Mouse (Mus musculus) liver, adult 2 months (tissue): ENCODE data around the gene Sept7. TPM values are rescaled to one million over a fixed set of nuclear protein-coding genes. Genes with fewer than 3 reads are reported as not detected.

Source experiments
- DNase-seq: peaks from one replicate; pipeline ENCODE4 v3.0.0-alpha.2; 2011; ENCODE audit warnings: low read depth, low spot score; ENCODE audit errors: extremely low read depth
- H3K27ac ChIP-seq: fragments of 200-500 bp; replicated peaks from 2 replicates; pipeline ENCODE4 v1.5.1; 2012; ENCODE audit warnings: low read depth, mild to moderate bottlenecking, control low read depth, inconsistent platforms, low read length; ENCODE audit not compliant: insufficient read depth
- H3K27me3 ChIP-seq: fragments of 200-500 bp; 2 replicates; pipeline ENCODE4 v1.6.1; 2012; ENCODE audit warnings: mild to moderate bottlenecking, moderate library complexity, low read length, inconsistent platforms; ENCODE audit not compliant: control insufficient read depth, insufficient read depth
- H3K36me3 ChIP-seq: fragments of 200-500 bp; 2 replicates; pipeline ENCODE4 v1.6.1; 2012; ENCODE audit warnings: low read length, inconsistent platforms; ENCODE audit not compliant: control insufficient read depth, insufficient read depth
- H3K4me1 ChIP-seq: fragments of 200-500 bp; 2 replicates; pipeline ENCODE4 v1.6.1; 2011; ENCODE audit warnings: low read length; ENCODE audit not compliant: control insufficient read depth, insufficient read depth
- H3K4me3 ChIP-seq: fragments of 200-500 bp; 2 replicates; pipeline ENCODE4 v1.5.1; 2011; ENCODE audit warnings: low read depth, mild to moderate bottlenecking, control low read depth, low read length, moderate library complexity; ENCODE audit not compliant: insufficient read depth
- H3K79me2 ChIP-seq: fragments of 200-500 bp; 2 replicates; pipeline ENCODE4 v1.6.1; 2012; ENCODE audit warnings: inconsistent platforms, mild to moderate bottlenecking, low read length, moderate library complexity; ENCODE audit not compliant: control insufficient read depth, insufficient read depth
- H3K9ac ChIP-seq: fragments of 200-500 bp; 2 replicates; pipeline ENCODE4 v1.6.1; 2012; ENCODE audit warnings: low read depth, mild to moderate bottlenecking, control low read depth, inconsistent platforms, low read length
- CTCF ChIP-seq: fragments of 200-500 bp; IDR thresholded peaks from 2 replicates; pipeline ENCODE4 v1.5.1; 2011; ENCODE audit warnings: low read depth, low read length, control low read depth
- POLR2A ChIP-seq: fragments of 200-500 bp; IDR thresholded peaks from 2 replicates; pipeline ENCODE4 v1.6.1; 2011; ENCODE audit warnings: low read length, control low read depth; ENCODE audit not compliant: insufficient read depth; ENCODE audit errors: extremely low read depth
- WGBS: fragments of 180-500 bp; shearing (Covaris S2); methylation state at CpG from one replicate; pipeline ENCODE4 v1.1.7; 2018; 5-methylcytosine and 5-hydroxymethylcytosine counted together
- polyA plus RNA-seq: library from polyadenylated mRNA; depleted of rRNA; stranded (reverse); fragments of >200 nt; gene quantifications from 2 replicates; pipeline ENCODE4 v1.2.3, GENCODE M21; 2012
- total RNA-seq: library from RNA; depleted of rRNA; stranded (reverse); fragments of >200 nt; gene quantifications from 2 replicates; pipeline ENCODE4 v1.2.3, GENCODE M21; 2014

Sept7 gene
- total and polyA plus RNA-seq, 2 experiments = 3.3 to 56.5 TPM

DNA sequence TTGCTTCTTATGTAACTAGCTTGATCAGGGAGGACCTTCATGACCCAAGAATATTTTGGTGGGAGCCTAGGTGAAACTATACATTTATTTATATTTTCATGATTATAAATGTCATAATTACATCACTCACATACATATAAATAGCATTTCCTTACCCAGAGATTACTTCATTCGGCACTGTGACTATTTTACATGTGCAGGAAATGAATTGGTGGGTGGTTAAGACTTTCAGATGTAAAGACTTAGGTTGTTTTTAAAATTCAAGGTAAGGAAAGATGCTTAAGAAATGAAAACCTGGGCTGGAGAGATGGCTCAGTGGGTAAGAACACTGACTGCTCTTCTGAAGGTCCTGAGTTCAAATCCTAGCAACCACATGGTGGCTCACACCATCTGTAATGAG, 9.8 kb downstream of the Sept7 start:
- WGBS = 77% methylated on average over 1 of the region's 1 CpGs

DNA sequence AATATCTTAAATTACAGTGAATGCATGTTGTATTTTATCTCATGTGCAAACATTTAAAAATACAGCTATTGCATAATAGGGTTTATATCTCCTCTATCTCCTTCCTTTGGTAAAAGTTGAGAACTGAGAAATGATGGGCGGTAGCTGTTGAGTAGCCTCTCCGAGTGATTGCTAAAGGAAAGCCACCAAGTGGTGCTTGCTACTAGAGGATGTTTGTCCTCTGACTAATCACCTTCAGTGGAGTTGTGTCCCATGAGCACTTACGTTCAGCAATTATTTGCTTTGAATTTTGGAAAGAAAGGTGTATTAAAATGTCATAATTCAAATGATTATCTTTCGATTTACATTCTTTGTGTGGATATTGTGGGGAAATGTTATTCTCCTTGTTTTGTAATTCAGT, 13.6 kb downstream of the Sept7 start:
- no peak for DNase-seq
- H3K4me1 ChIP-seq = no peaks in the 10 kb centered on the region
- no peaks in the 10 kb centered on the region for H3K27me3 ChIP-seq
- no peak for TF ChIP-seq POLR2A
- TF ChIP-seq CTCF = no peak
- no peak overlapping the region for H3K27ac ChIP-seq
- WGBS = 95% methylated on average over 4 of the region's 4 CpGs
- no peak overlapping the region for H3K4me3 ChIP-seq
- H3K9ac ChIP-seq = no peak overlapping the region
- H3K79me2 ChIP-seq = peaks cover 2% of the 10 kb centered on the region; the same call in 1 of the 2 replicates
- H3K36me3 ChIP-seq = peaks cover 24% of the 10 kb centered on the region

More for the DNA sequence above, 9.8 kb downstream of the Sept7 start:
- Histone ChIP-seq H3K79me2 (peaks cover 6% of the 10 kb centered on the region), H3K36me3 (peaks cover 12% of the 10 kb centered on the region), H3K27ac (no peak overlapping the region), H3K9ac (no peak overlapping the region), H3K27me3 (no peaks in the 10 kb centered on the region), H3K4me1 (peaks cover 2% of the 10 kb centered on the region; the same call in 1 of the 2 replicates), H3K4me3 (no peak overlapping the region)
- DNase-seq = no peak
- no peak for TF ChIP-seq POLR2A
- TF ChIP-seq CTCF = no peak

DNA sequence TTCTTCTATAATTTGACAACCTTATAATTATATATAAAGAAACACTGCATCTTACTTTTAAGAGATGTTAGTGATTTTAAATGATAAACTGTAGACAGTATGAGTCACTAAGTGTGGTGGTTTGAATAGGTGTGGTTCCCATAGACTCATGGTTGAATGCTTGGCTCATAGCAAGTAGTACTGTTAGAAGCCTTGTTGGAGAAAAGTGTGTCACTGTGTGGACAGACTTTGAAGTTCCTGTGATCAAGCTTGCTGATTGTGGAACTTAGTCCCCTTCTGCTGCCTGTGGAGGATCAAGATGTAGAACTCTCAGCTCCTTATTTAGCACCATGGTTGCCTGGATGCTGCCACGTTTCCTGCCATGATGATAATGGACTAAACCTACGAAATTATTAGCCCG, 14.9 kb downstream of the Sept7 start:
- no peak for DNase-seq
- no peak overlapping the region for H3K9ac ChIP-seq
- 90% methylated on average over 3 of the region's 3 CpGs for WGBS
- H3K4me1 ChIP-seq = 0 out of 2 replicates have a peak, but pooled peaks cover 4% of the 10 kb centered on the region
- no peak overlapping the region for H3K4me3 ChIP-seq
- no peak overlapping the region for H3K27ac ChIP-seq
- H3K27me3 ChIP-seq = no peaks in the 10 kb centered on the region
- no peak for TF ChIP-seq CTCF
- peaks cover 4% of the 10 kb centered on the region; the same call in 1 of the 2 replicates for H3K79me2 ChIP-seq
- H3K36me3 ChIP-seq = peaks cover 24% of the 10 kb centered on the region

DNA sequence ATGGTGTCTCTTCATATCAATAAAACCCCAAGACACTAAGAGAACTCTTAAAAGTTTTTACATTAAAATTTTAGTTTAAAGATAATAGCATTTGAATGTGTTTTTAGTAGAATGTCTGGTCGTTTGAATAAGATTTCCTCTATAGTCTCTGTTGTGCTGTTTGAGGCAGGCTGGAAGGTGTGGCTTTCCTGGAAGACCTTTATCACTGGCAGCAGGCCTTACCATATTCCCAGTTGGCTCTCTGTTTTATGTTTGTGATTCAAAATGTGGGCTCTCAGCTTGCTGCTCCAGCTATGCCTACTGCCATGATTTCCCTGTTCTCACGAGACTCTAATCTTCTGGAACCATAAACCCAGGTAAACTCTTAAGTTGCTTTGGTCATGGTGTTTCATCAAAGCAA, 15.3 kb downstream of the Sept7 start:
- no peak overlapping the region for H3K4me3 ChIP-seq
- WGBS = 74% methylated on average over 2 of the region's 2 CpGs
- H3K27ac ChIP-seq = no peak overlapping the region
- peaks cover 4% of the 10 kb centered on the region; the same call in 1 of the 2 replicates for H3K79me2 ChIP-seq
- 0 out of 2 replicates have a peak, but pooled peaks cover 4% of the 10 kb centered on the region for H3K4me1 ChIP-seq
- H3K36me3 ChIP-seq = peaks cover 24% of the 10 kb centered on the region
- TF ChIP-seq CTCF (no peak), POLR2A (no peak)
- H3K27me3 ChIP-seq = no peaks in the 10 kb centered on the region
- DNase-seq = no peak
- no peak overlapping the region for H3K9ac ChIP-seq

DNA sequence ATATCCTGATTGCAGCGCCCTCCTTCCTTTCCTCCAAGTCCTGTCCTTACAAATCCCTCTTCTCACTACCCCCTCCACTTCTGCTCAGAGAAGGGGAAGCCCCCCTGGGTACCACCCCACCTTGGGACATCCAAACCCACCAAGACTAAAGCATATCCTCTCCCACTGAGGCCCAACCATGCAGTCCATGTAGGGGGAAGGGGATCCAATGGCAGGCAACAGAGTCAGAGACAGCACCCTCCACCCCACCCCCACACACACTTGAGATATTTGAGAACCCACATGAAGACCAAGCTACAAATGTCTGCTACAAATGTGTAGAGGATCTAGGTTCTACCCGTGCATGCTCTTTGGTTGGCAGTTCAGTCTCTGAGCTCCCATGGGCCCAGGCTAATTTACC, 19.7 kb downstream of the Sept7 start:
- no peak for TF ChIP-seq POLR2A
- TF ChIP-seq CTCF = no peak
- no peak for DNase-seq
- 85% methylated on average over 2 of the region's 2 CpGs for WGBS
- H3K9ac ChIP-seq = no peak overlapping the region
- no peak overlapping the region for H3K27ac ChIP-seq
- H3K27me3 ChIP-seq = no peaks in the 10 kb centered on the region
- 0 out of 2 replicates have a peak, but pooled peaks cover 4% of the 10 kb centered on the region for H3K4me1 ChIP-seq
- H3K79me2 ChIP-seq = peaks cover 6% of the 10 kb centered on the region; the same call in 1 of the 2 replicates
- H3K4me3 ChIP-seq = no peak overlapping the region
- peaks cover 15% of the 10 kb centered on the region for H3K36me3 ChIP-seq

DNA sequence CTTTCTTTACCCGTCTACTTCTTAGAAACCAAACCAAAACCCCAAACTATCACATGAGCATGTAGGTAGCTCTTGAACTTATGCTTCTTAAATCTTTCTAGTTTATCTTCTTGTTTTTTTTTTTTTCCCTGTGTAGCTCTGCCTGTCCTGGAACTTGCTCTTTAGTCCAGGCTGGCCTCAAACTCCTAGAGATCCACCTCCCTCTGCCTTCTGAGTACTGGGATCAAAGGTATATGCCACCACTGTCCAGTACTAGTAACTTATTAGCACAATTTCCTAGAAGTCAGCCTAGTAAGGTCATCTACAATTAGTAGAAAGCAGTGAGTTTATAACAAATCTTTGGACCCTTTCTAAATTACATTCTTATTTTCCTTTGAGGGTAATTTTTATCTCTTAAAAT, 37.6 kb downstream of the Sept7 start:
- no peaks in the 10 kb centered on the region; the same call in 1 of the 2 replicates for H3K79me2 ChIP-seq
- H3K36me3 ChIP-seq = peaks cover 9% of the 10 kb centered on the region
- H3K4me1 ChIP-seq = no peaks in the 10 kb centered on the region; the same call in 1 of the 2 replicates
- peak; percentile 87 for DNase-seq
- H3K4me3 ChIP-seq = no peak overlapping the region
- TF ChIP-seq CTCF = no peak
- no peak for TF ChIP-seq POLR2A
- no peaks in the 10 kb centered on the region for H3K27me3 ChIP-seq
- no peak overlapping the region for H3K9ac ChIP-seq
- H3K27ac ChIP-seq = peak overlapping the region; percentile 58
- WGBS = 78% methylated on average over 1 of the region's 1 CpGs
